Mouse (Mus musculus): Measurements from ENCODE around the gene Zfp27.
"Not testable (repeated sequence)": the region's sequence is repeated elsewhere in the genome, so short reads cannot be mapped to it uniquely, and the experiment has no call there.

The Zfp27 gene

GRCm38 (mm10) chr7:29890501-29890900, 15.9 kb downstream of the Zfp27 start:
- DNase-seq (ENCODE audit: low spot score in 2 of 2): no peak

GRCm38 (mm10) chr7:29880916-29881315, 25.5 kb downstream of the Zfp27 start:
- no peak for DNase-seq (ENCODE audit: low spot score in 2 of 2)

DNA sequence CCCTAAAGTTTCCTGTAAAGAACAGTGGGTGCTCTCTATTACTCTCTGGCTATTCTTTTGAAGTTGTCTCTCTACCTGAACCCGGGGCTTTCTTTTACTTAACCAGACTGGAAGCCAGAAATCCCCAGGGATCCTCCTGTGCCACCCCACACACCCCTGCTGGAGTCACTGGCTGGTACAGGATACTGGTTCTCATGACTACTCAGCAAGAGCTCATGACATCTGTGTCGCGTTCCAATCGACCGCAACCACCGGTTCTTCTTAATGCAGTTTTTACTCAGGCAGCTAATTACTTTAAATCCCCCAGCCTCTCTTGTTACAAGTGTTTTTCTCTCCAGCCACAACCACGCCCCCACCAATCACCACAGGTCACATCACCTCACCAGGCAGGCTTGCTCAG, 26.3 kb downstream of the Zfp27 start:
- no peak for DNase-seq (ENCODE audit: low spot score in 2 of 2)

DNA sequence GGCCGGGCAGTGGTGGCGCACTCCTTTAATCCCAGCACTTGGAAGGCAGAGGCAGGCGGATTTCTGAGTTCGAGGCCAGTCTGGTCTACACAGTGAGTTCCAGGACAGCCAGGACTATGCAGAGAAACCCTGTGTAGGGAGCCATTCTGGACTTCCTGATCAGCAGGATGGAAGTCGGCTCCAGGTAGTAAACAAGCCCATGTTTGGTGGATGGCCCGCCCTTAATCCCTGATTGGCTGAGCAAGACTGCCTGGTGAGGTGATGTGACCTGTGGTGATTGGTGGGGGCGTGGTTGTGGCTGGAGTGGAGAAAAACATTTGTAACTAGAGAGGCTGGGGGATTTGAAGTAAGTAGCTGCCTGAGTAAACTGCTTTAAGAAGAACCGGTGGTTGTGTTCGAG, 28.8 kb downstream of the Zfp27 start:
- DNase-seq (ENCODE audit: low spot score in 2 of 2): not testable (repeated sequence)

- no peak for DNase-seq (ENCODE audit: low spot score in 2 of 2)
Measured at GRCm38 (mm10) chr7:29874256-29874655, 32.1 kb downstream of the Zfp27 start.

- no peak for DNase-seq (ENCODE audit: low spot score in 2 of 2)
Measured at GRCm38 (mm10) chr7:29861660-29862059, 44.7 kb downstream of the Zfp27 start.

- peak; percentile 61 to 79 for DNase-seq (ENCODE audit: low spot score in 2 of 2)
Measured at GRCm38 (mm10) chr7:29859532-29860517, 46.5 kb downstream of the Zfp27 start, which contains the start of gene Zfp420. Gene Zfp420 (plus strand): TSS chr7:29859979.

DNA sequence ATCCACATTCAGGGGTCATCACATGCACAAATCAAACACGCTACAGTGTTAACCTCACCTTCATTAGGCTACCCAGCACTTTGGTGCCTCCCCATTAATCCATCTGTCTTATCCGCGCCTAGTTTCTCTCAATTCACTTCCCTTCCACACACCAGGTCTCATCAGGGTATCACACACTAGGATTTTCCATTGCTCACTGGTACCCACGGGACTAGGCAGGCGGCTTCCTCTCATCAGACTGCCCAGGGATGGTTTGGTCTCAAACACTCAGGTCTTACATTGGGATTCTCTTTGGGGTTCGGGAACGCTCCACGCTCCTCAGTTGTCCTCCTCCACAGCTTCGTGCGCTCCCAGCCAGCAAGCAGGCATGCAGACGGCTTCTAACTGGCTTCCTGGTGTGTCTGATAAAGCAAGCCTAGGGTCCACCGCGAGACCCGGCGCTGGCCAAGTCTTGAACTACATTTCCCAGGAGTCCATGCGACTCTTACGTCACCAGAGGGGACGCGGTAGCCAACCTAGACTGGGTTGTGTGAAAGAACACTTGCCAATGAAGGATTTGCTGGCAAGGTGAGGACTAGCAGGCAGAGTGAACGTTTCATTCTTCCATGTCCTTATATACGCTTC, 53.0 kb downstream of the Zfp27 start, which contains the start of gene Zfp940:
Gene Zfp940 (minus strand): TSS at position 451 of the 624 bp plus-strand sequence.
- DNase-seq (ENCODE audit: low spot score in 2 of 2): peak; percentile 69 to 81

- no peak for DNase-seq (ENCODE audit: low spot score in 2 of 2)
Measured at GRCm38 (mm10) chr7:29852831-29853218, 53.5 kb downstream of the Zfp27 start.

GRCm38 (mm10) chr7:29844616-29845015, 61.8 kb downstream of the Zfp27 start:
- no peak for DNase-seq (ENCODE audit: low spot score in 2 of 2)
